Mouse (Mus musculus): ENCODE measurements around the gene Gpr180. TPM values are rescaled to one million over a fixed set of nuclear protein-coding genes. Genes with fewer than 3 reads are reported as not detected.
"Not testable (repeated sequence)": the region's sequence is repeated elsewhere in the genome, so short reads cannot be mapped to it uniquely, and the experiment has no call there.

Gpr180 gene
- polyA plus RNA-seq, 1 experiment from 2014 or later: 50.1 TPM

- H3K4me3 ChIP-seq (replicated peaks; ENCODE audit: low read length): no peak overlapping the region
- peaks cover 2% of the 10 kb centered on the region; the same call in 1 of the 2 replicates for H3K36me3 ChIP-seq (ENCODE audit: control insufficient read depth, insufficient read depth, low read length)
- H3K4me2 ChIP-seq (ENCODE audit: low read depth, low read length): no peak overlapping the region
- WGBS: 73% methylated on average over 10 of the region's 10 CpGs
- no peaks in the 10 kb centered on the region for H3K4me1 ChIP-seq (ENCODE audit: control insufficient read depth, insufficient read depth, low read length)
- H3K27ac ChIP-seq (ENCODE audit: low read length): no peak overlapping the region
- H3K9ac ChIP-seq (ENCODE audit: low read length): no peak overlapping the region
- no peaks in the 10 kb centered on the region for H3K27me3 ChIP-seq (ENCODE audit: control insufficient read depth, insufficient read depth, low read length)
- no peak for ATAC-seq (ENCODE audit: insufficient read depth, low FRiP score)
- no peaks in the 10 kb centered on the region for H3K9me3 ChIP-seq (replicated peaks; ENCODE audit: control insufficient read depth, low read length)
These were observed 11.6 kb downstream of the Gpr180 start for GRCm38 (mm10) chr14:118148554-118148953.

- H3K4me1 ChIP-seq (ENCODE audit: control insufficient read depth, insufficient read depth, low read length): no peaks in the 10 kb centered on the region
- no peaks in the 10 kb centered on the region for H3K27me3 ChIP-seq (ENCODE audit: control insufficient read depth, insufficient read depth, low read length)
- H3K4me3 ChIP-seq (replicated peaks; ENCODE audit: low read length): no peak overlapping the region
- 85% methylated on average over 26 of the region's 26 CpGs for WGBS
- H3K9ac ChIP-seq (ENCODE audit: low read length): no peak overlapping the region
- ATAC-seq (ENCODE audit: insufficient read depth, low FRiP score): no peak
- H3K36me3 ChIP-seq (ENCODE audit: control insufficient read depth, insufficient read depth, low read length): peaks cover 7% of the 10 kb centered on the region; the same call in 1 of the 2 replicates
- H3K9me3 ChIP-seq (replicated peaks; ENCODE audit: control insufficient read depth, low read length): no peaks in the 10 kb centered on the region
- H3K4me2 ChIP-seq (ENCODE audit: low read depth, low read length): no peak overlapping the region
- no peak overlapping the region for H3K27ac ChIP-seq (ENCODE audit: low read length)
These were observed 13.9 kb downstream of the Gpr180 start for GRCm38 (mm10) chr14:118150656-118151551.

GRCm38 (mm10) chr14:118151651-118152293 is 14.8 kb downstream of the Gpr180 start:
- Histone ChIP-seq H3K27ac (ENCODE audit: low read length) (no peak overlapping the region), H3K4me1 (ENCODE audit: control insufficient read depth, insufficient read depth, low read length) (no peaks in the 10 kb centered on the region), H3K9ac (ENCODE audit: low read length) (no peak overlapping the region), H3K27me3 (ENCODE audit: control insufficient read depth, insufficient read depth, low read length) (no peaks in the 10 kb centered on the region), H3K4me3 (replicated peaks; ENCODE audit: low read length) (no peak overlapping the region), H3K4me2 (ENCODE audit: low read depth, low read length) (no peak overlapping the region), H3K36me3 (ENCODE audit: control insufficient read depth, insufficient read depth, low read length) (peaks cover 7% of the 10 kb centered on the region; the same call in 1 of the 2 replicates), H3K9me3 (replicated peaks; ENCODE audit: control insufficient read depth, low read length) (no peaks in the 10 kb centered on the region)
- 61% methylated on average over 5 of the region's 5 CpGs for WGBS
- no peak for ATAC-seq (ENCODE audit: insufficient read depth, low FRiP score)

GRCm38 (mm10) chr14:118152294-118152651 is 15.3 kb downstream of the Gpr180 start:
- Histone ChIP-seq H3K27ac (ENCODE audit: low read length) (no peak overlapping the region), H3K27me3 (ENCODE audit: control insufficient read depth, insufficient read depth, low read length) (no peaks in the 10 kb centered on the region), H3K36me3 (ENCODE audit: control insufficient read depth, insufficient read depth, low read length) (peaks cover 7% of the 10 kb centered on the region; the same call in 1 of the 2 replicates), H3K4me3 (replicated peaks; ENCODE audit: low read length) (no peak overlapping the region), H3K4me1 (ENCODE audit: control insufficient read depth, insufficient read depth, low read length) (no peaks in the 10 kb centered on the region), H3K9me3 (replicated peaks; ENCODE audit: control insufficient read depth, low read length) (no peaks in the 10 kb centered on the region), H3K4me2 (ENCODE audit: low read depth, low read length) (no peak overlapping the region), H3K9ac (ENCODE audit: low read length) (no peak overlapping the region)
- ATAC-seq (ENCODE audit: insufficient read depth, low FRiP score): no peak
- 89% methylated on average over 8 of the region's 8 CpGs for WGBS

GRCm38 (mm10) chr14:118156056-118156455 is 19.1 kb downstream of the Gpr180 start:
- H3K4me2 ChIP-seq (ENCODE audit: low read depth, low read length); ATAC-seq (ENCODE audit: insufficient read depth, low FRiP score); H3K27ac ChIP-seq (ENCODE audit: low read length); H3K4me1 ChIP-seq (ENCODE audit: control insufficient read depth, insufficient read depth, low read length); H3K9me3 ChIP-seq (replicated peaks; ENCODE audit: control insufficient read depth, low read length); H3K9ac ChIP-seq (ENCODE audit: low read length); H3K27me3 ChIP-seq (ENCODE audit: control insufficient read depth, insufficient read depth, low read length); H3K4me3 ChIP-seq (replicated peaks; ENCODE audit: low read length): not testable (repeated sequence)
- peaks cover 18% of the 10 kb centered on the region for H3K36me3 ChIP-seq (ENCODE audit: control insufficient read depth, insufficient read depth, low read length)
- 95% methylated on average over 16 of the region's 16 CpGs for WGBS

- H3K36me3 ChIP-seq (ENCODE audit: control insufficient read depth, insufficient read depth, low read length): peaks cover 18% of the 10 kb centered on the region
- whole genome bisulfite sequencing: 75% methylated on average over 10 of the region's 10 CpGs
- H3K9ac ChIP-seq (ENCODE audit: low read length): no peak overlapping the region
- H3K4me1 ChIP-seq (ENCODE audit: control insufficient read depth, insufficient read depth, low read length): no peaks in the 10 kb centered on the region
- no peak overlapping the region for H3K4me3 ChIP-seq (replicated peaks; ENCODE audit: low read length)
- H3K4me2 ChIP-seq (ENCODE audit: low read depth, low read length): no peak overlapping the region
- H3K27me3 ChIP-seq (ENCODE audit: control insufficient read depth, insufficient read depth, low read length): no peaks in the 10 kb centered on the region
- no peaks in the 10 kb centered on the region for H3K9me3 ChIP-seq (replicated peaks; ENCODE audit: control insufficient read depth, low read length)
- H3K27ac ChIP-seq (ENCODE audit: low read length): no peak overlapping the region
- no peak for ATAC-seq (ENCODE audit: insufficient read depth, low FRiP score)
These were observed 19.8 kb downstream of the Gpr180 start for GRCm38 (mm10) chr14:118156740-118157139.

- Histone ChIP-seq H3K4me2 (ENCODE audit: low read depth, low read length) (no peak overlapping the region), H3K9ac (ENCODE audit: low read length) (no peak overlapping the region), H3K4me1 (ENCODE audit: control insufficient read depth, insufficient read depth, low read length) (no peaks in the 10 kb centered on the region), H3K4me3 (replicated peaks; ENCODE audit: low read length) (no peak overlapping the region), H3K9me3 (replicated peaks; ENCODE audit: control insufficient read depth, low read length) (no peaks in the 10 kb centered on the region), H3K27me3 (ENCODE audit: control insufficient read depth, insufficient read depth, low read length) (no peaks in the 10 kb centered on the region), H3K27ac (ENCODE audit: low read length) (no peak overlapping the region), H3K36me3 (ENCODE audit: control insufficient read depth, insufficient read depth, low read length) (peaks cover 18% of the 10 kb centered on the region)
- ATAC-seq (ENCODE audit: insufficient read depth, low FRiP score): no peak
- WGBS: 28% methylated on average over 5 of the region's 5 CpGs
These were observed 20.2 kb downstream of the Gpr180 start for GRCm38 (mm10) chr14:118157146-118157545.

- no peak overlapping the region for H3K9ac ChIP-seq (ENCODE audit: low read length)
- WGBS: 69% methylated on average over 3 of the region's 3 CpGs
- H3K4me2 ChIP-seq (ENCODE audit: low read depth, low read length): no peak overlapping the region
- no peak for ATAC-seq (ENCODE audit: insufficient read depth, low FRiP score)
- no peaks in the 10 kb centered on the region for H3K4me1 ChIP-seq (ENCODE audit: control insufficient read depth, insufficient read depth, low read length)
- H3K36me3 ChIP-seq (ENCODE audit: control insufficient read depth, insufficient read depth, low read length): peaks cover 25% of the 10 kb centered on the region
- no peak overlapping the region for H3K27ac ChIP-seq (ENCODE audit: low read length)
- H3K9me3 ChIP-seq (replicated peaks; ENCODE audit: control insufficient read depth, low read length): no peaks in the 10 kb centered on the region
- H3K4me3 ChIP-seq (replicated peaks; ENCODE audit: low read length): no peak overlapping the region
- no peaks in the 10 kb centered on the region for H3K27me3 ChIP-seq (ENCODE audit: control insufficient read depth, insufficient read depth, low read length)
These were observed 24.8 kb downstream of the Gpr180 start for GRCm38 (mm10) chr14:118161751-118162150.

GRCm38 (mm10) chr14:118162640-118163039 is 25.7 kb downstream of the Gpr180 start:
- no peak for ATAC-seq (ENCODE audit: insufficient read depth, low FRiP score)
- no peak overlapping the region for H3K4me3 ChIP-seq (replicated peaks; ENCODE audit: low read length)
- H3K4me1 ChIP-seq (ENCODE audit: control insufficient read depth, insufficient read depth, low read length): no peaks in the 10 kb centered on the region
- no peak overlapping the region for H3K9ac ChIP-seq (ENCODE audit: low read length)
- no peak overlapping the region for H3K27ac ChIP-seq (ENCODE audit: low read length)
- peaks cover 25% of the 10 kb centered on the region for H3K36me3 ChIP-seq (ENCODE audit: control insufficient read depth, insufficient read depth, low read length)
- no peak overlapping the region for H3K4me2 ChIP-seq (ENCODE audit: low read depth, low read length)
- H3K27me3 ChIP-seq (ENCODE audit: control insufficient read depth, insufficient read depth, low read length): no peaks in the 10 kb centered on the region
- no peaks in the 10 kb centered on the region for H3K9me3 ChIP-seq (replicated peaks; ENCODE audit: control insufficient read depth, low read length)
- WGBS: 69% methylated on average over 14 of the region's 14 CpGs

All from stomach, embryonic 16.5 days (tissue).